Mouse (Mus musculus): Measurements from ENCODE around the gene Maml2.

The Maml2 gene

DNA sequence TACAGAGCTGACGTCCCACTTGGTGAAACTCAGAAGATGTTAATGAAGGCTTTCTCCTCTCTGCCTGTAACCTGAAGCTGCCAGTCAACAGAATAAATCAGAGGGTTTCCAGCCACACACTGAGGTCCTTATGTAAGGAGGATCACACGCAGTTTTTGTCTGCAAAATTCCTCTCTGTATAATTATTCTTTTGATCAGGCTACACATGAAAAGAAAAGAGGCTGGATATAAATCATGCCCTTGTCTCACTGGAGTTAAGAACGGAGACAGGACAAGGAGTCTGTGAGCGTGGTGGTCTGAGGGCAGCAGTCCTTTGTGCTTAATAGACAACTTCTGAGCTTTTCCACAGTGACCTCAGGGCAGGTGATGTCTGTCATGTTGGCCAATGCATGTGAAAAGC lies 181.5 kb downstream of the Maml2 start:
- in situ Hi-C loops (cut with MboI; ENCODE audit: low pct_unique_long_range_greater_than_20kb in 1 of 2, low sequenced_read_pairs in 2 of 2, unreplicated experiment in 1 of 2) = no loop called here

- in situ Hi-C loops (cut with MboI; ENCODE audit: low pct_unique_long_range_greater_than_20kb in 1 of 2, low sequenced_read_pairs in 2 of 2, unreplicated experiment in 1 of 2) = no loop called here
These were observed 185.7 kb downstream of the Maml2 start for GRCm38 (mm10) chr9:13483199-13484068.

- in situ Hi-C loops (cut with MboI; ENCODE audit: low pct_unique_long_range_greater_than_20kb in 1 of 2, low sequenced_read_pairs in 2 of 2, unreplicated experiment in 1 of 2) = no loop called here
These were observed 186.8 kb downstream of the Maml2 start for GRCm38 (mm10) chr9:13484267-13485240.

DNA sequence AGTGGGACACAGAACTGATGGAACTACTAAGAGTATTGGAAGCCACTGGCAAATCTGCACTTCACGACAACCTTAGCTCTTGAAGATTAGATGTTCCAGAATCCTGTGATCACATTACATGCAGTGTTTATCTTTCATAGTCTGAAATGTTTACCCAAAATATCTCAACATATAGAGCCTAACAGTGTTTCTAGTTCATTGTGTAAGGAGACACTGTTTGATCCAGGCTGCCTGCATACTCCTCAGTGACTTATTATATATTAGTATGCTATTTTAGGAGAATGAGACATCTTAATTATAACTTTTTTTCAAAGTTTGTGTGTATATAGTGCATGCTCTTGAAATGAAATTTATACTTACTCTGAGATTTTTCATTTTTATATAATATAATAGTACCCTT lies 188.2 kb downstream of the Maml2 start:
- in situ Hi-C loops (cut with MboI; ENCODE audit: low pct_unique_long_range_greater_than_20kb in 1 of 2, low sequenced_read_pairs in 2 of 2, unreplicated experiment in 1 of 2) = no loop called here

- in situ Hi-C loops (cut with MboI; ENCODE audit: low pct_unique_long_range_greater_than_20kb in 1 of 2, low sequenced_read_pairs in 2 of 2, unreplicated experiment in 1 of 2) = no loop called here
These were observed 193.3 kb downstream of the Maml2 start for GRCm38 (mm10) chr9:13491107-13491506.

DNA sequence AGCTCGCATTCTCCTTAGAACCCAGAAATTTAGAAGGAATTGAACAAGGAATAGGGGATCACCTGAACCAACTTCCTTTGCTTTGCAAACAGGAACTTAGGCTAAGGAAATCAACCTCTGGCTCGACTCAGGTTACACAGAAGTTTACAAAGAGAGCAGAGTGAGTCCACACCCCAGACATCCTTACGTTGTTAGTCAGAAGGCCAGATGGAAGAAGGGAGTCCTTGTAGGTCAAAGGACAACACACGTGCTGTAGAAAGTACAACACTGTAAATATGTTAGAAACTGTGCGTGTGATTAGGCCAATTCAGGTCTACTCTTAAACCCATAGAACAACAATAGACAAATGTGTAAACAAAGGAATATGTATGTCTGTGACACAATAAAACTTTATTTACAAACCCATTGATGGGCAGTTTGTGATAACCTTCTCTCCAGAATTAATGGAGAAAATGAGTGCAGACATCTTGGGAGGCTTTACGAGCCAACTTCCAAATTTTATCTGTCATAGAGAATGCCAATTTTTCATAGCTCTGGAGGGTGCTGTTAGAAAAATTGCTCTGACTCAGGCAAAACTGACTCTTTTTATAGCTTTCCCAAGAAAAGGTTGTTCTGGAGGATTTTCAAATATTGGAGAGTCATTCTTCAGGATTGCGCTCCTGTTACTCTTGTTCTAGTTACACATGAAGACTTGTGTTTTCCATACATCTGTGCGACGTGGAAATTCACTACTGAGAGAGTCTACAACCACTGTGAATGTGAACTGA lies 194.3 kb downstream of the Maml2 start:
- in situ Hi-C loops (cut with MboI; ENCODE audit: low pct_unique_long_range_greater_than_20kb in 1 of 2, low sequenced_read_pairs in 2 of 2, unreplicated experiment in 1 of 2) = no loop called here

DNA sequence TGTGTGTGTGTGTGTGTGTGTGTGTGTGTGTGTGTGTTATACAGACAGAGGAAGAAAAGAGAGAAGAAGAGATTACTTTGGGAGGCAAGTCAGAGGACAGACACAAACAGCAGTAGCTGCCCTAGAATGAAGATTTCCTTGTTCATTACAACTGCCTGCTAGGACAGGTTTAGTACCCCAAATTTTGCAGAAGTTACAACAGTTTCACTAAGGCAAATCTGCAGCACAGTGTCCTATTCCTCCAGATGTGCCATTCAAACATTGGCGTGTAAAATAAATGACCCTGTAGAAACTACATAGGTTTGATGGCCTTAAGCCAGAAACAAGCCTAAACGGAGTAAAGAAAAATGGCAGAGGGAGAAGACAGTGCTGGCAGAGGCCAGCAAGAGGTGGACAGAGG lies 195.1 kb downstream of the Maml2 start:
- in situ Hi-C loops (cut with MboI; ENCODE audit: low pct_unique_long_range_greater_than_20kb in 1 of 2, low sequenced_read_pairs in 2 of 2, unreplicated experiment in 1 of 2) = no loop called here

- in situ Hi-C loops (cut with MboI; ENCODE audit: low pct_unique_long_range_greater_than_20kb in 1 of 2, low sequenced_read_pairs in 2 of 2, unreplicated experiment in 1 of 2) = no loop called here
These were observed 196.0 kb downstream of the Maml2 start for GRCm38 (mm10) chr9:13493746-13494145.

DNA sequence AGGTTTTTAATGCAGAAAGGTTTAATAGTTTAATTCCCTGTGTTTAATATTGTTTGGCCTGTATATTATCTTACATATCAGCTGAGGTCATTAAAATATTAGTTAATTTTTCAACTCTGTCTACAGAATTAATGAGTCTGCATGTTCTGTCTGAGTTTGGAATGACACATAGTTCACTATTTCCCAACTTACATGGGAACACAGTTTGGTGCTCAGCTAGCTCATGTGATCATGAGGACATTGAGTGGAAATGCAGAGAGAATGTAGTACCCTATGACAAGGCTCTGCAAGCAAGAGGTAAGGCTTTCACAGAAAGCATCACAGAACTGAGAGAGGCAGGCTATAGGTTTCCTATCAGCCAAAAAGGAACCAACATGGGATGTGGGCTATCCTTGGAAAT lies 197.8 kb downstream of the Maml2 start:
- in situ Hi-C loops (cut with MboI; ENCODE audit: low pct_unique_long_range_greater_than_20kb in 1 of 2, low sequenced_read_pairs in 2 of 2, unreplicated experiment in 1 of 2) = no loop called here

DNA sequence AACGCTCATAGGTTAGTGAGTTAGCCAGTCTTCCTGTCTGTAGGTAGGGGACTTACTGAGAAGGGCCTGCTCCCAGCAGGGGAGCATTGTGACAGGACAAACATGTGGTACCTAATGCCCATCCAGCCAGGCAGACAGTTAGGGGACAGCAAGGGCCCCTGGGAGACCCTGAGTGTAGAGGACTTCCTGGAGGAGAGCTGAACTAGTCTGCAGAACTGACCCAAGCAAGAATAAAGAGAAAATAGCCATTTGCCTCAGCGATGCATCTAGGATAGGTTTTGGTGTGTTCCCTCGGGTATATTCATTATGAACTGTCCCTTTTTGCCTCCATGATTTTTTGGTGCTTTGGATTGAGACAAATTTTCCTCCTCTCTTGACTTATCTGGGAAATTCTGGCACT lies 199.3 kb downstream of the Maml2 start:
- in situ Hi-C loops (cut with MboI; ENCODE audit: low pct_unique_long_range_greater_than_20kb in 1 of 2, low sequenced_read_pairs in 2 of 2, unreplicated experiment in 1 of 2) = no loop called here

DNA sequence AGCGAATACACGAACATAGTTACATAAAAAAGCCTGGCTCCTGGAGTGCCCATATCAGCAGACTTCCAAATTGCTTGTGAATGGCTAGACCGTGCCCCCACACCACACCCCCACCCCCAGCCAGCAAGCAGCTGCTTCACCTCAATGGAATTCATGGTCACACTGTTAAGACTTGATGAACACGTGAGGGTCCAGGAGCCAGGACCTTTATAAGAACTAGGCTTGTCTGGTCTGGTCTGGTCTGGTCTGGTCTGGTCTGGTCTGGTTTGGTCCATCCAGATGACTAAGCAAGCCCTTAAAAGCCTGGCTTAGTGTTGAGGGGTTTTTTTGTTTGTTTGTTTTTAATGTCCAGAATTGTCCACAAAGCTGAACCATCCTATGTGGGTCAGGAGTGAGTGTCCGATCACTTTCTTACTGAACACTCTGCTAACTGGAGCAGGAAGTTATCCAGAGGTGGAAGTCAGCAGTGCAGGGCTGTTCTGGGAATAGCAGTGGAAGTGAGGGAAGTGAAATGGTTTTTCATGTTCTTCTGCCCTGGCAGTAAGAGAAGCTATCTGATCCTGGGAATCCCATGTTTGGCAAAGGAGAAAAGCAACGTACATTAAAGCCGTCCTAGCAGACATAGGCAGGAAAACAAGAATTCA lies 200.1 kb downstream of the Maml2 start:
- in situ Hi-C loops (cut with MboI; ENCODE audit: low pct_unique_long_range_greater_than_20kb in 1 of 2, low sequenced_read_pairs in 2 of 2, unreplicated experiment in 1 of 2) = no loop called here

GRCm38 (mm10) chr9:13500045-13500444 lies 202.3 kb downstream of the Maml2 start:
- in situ Hi-C loops (cut with MboI; ENCODE audit: low pct_unique_long_range_greater_than_20kb in 1 of 2, low sequenced_read_pairs in 2 of 2, unreplicated experiment in 1 of 2) = no loop called here

DNA sequence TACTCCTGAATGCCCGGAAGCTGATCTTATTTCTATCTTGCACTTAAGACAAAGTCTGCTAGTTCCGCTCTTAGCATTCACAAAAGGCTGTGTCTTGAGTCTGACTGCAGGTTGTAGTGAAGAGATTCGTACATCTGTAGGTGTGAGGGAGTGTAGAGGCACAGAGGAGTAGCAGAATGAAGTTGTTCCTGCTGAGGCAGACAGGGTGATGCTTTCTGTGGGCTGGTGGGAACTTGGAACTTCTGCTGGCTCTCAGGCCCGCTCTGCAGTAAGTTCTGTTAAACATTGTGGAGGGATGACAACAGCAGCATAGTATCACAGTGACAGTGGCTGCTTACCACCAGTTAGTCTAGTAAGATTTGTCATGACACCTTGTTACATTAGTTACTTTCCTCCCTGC lies 207.3 kb downstream of the Maml2 start:
- in situ Hi-C loops (cut with MboI; ENCODE audit: low pct_unique_long_range_greater_than_20kb in 1 of 2, low sequenced_read_pairs in 2 of 2, unreplicated experiment in 1 of 2) = no loop called here

DNA sequence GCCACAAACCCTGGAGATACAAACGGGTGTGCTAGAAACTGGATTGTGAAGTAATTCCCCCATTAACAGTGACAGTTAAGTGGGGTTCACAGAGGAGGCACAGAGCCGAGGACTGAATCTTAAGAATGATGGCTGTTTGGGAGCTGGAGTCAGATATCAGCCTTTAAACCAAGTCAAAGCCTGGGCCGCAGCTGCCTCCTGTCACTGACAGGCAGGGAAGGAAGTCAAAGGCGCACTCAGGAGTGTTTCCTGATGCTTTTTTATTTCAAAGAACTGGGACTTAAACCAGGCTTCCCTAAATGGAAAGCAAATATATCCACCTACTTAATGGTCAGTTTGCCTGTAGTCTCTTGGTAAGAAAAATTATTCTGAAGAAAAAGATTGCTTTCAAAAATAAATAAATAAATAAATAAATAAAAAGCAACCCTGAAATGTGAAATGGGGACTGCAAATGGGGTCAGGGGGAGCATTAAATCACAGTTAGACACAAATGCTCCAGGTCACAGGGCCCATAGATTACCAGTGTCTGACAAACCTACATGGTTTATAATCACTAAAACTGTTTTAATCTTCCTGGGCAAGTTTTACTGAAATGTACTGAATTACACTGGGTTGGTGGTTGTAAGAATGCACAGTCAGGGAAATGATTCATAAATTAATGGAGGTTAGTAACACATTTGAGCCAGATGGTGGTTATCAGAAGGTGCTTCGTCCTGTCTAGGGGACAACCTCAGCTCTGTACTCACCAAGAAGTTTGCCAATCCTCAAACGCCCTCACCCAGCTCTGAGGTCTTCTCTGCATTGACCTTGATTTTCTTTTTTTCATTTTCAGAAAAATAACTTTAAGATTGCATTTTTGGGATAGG lies 209.4 kb downstream of the Maml2 start:
- in situ Hi-C loops (cut with MboI; ENCODE audit: low pct_unique_long_range_greater_than_20kb in 1 of 2, low sequenced_read_pairs in 2 of 2, unreplicated experiment in 1 of 2) = no loop called here

GRCm38 (mm10) chr9:13507822-13508188 lies 210.0 kb downstream of the Maml2 start:
- in situ Hi-C loops (cut with MboI; ENCODE audit: low pct_unique_long_range_greater_than_20kb in 1 of 2, low sequenced_read_pairs in 2 of 2, unreplicated experiment in 1 of 2) = no loop called here

- in situ Hi-C loops (cut with MboI; ENCODE audit: low pct_unique_long_range_greater_than_20kb in 1 of 2, low sequenced_read_pairs in 2 of 2, unreplicated experiment in 1 of 2) = no loop called here
These were observed 212.0 kb downstream of the Maml2 start for GRCm38 (mm10) chr9:13509751-13510150.

- in situ Hi-C loops (cut with MboI; ENCODE audit: low pct_unique_long_range_greater_than_20kb in 1 of 2, low sequenced_read_pairs in 2 of 2, unreplicated experiment in 1 of 2) = no loop called here
These were observed 213.0 kb downstream of the Maml2 start for GRCm38 (mm10) chr9:13510621-13511369.
